Mouse (Mus musculus) embryonic facial prominence, embryonic 14.5 days (tissue): ENCODE data around the gene Oard1. TPM values are rescaled to one million over a fixed set of nuclear protein-coding genes. Genes with fewer than 3 reads are reported as not detected.

Experiments used
- ATAC-seq: fragments of 200-750 bp; cut with Nextera tagmentation; 2 replicates; pipeline ENCODE4 v1.8.0; 2017; ENCODE audit warnings: low read depth, moderate number of reproducible peaks, moderate TSS enrichment
- DNase-seq: peaks from one replicate; pipeline ENCODE4 v3.0.0-alpha.2; 2015; ENCODE audit warnings: low spot score
- H3K27ac ChIP-seq: fragments of 300-500 bp; sonication (generic); replicated peaks from 2 replicates; pipeline ENCODE4 v1.5.1; 2014; ENCODE audit warnings: low read depth, mild to moderate bottlenecking, low read length, moderate library complexity
- H3K27me3 ChIP-seq: fragments of 300-500 bp; sonication (generic); replicated peaks from 2 replicates; pipeline ENCODE4 v1.6.1; 2014; ENCODE audit warnings: low read length; ENCODE audit not compliant: control insufficient read depth, insufficient read depth
- H3K36me3 ChIP-seq: fragments of 300-500 bp; sonication (generic); 2 replicates; pipeline ENCODE4 v1.6.1; 2014; ENCODE audit warnings: low read length, mixed read lengths; ENCODE audit not compliant: control insufficient read depth, insufficient read depth
- H3K4me1 ChIP-seq: fragments of 300-500 bp; sonication (generic); 2 replicates; pipeline ENCODE4 v1.6.1; 2014; ENCODE audit warnings: antibody characterized with exemption, low read length; ENCODE audit not compliant: control insufficient read depth, insufficient read depth
- H3K4me2 ChIP-seq: fragments of 300-500 bp; sonication (generic); 2 replicates; pipeline ENCODE4 v1.6.1; 2014; ENCODE audit warnings: low read depth, mild to moderate bottlenecking, low read length, moderate library complexity, mixed read lengths
- H3K4me3 ChIP-seq: fragments of 300-500 bp; sonication (generic); 2 replicates; pipeline ENCODE4 v1.5.1; 2014; ENCODE audit warnings: low read depth, mild to moderate bottlenecking, low read length
- H3K9ac ChIP-seq: fragments of 300-500 bp; sonication (generic); 2 replicates; pipeline ENCODE4 v1.6.1; 2014; ENCODE audit warnings: low read depth, mild to moderate bottlenecking, low read length, moderate library complexity, mixed read lengths
- H3K9me3 ChIP-seq: fragments of 300-500 bp; sonication (generic); 2 replicates; pipeline ENCODE4 v1.6.1; 2016; ENCODE audit warnings: low read length; ENCODE audit not compliant: control insufficient read depth
- WGBS: fragments of 180-500 bp; shearing (Covaris S2); extraction: QIAGEN DNeasy Blood & Tissue Kit; methylation state at CpG from one replicate; pipeline ENCODE4 v1.1.7; 2014; 5-methylcytosine and 5-hydroxymethylcytosine counted together
- polyA plus RNA-seq: library from polyadenylated mRNA; unstranded; fragments of >200 nt; fragmentation: Nextera tagmentation; extraction: Ambion mirVana; gene quantifications from 2 replicates; pipeline ENCODE4 v1.2.1, GENCODE M21; 2014

The Oard1 gene
- polyA plus RNA-seq, 1 experiment from 2014 or later: 38.1 TPM

GRCm38 (mm10) chr17:48434479-48434878 is 24.7 kb downstream of the Oard1 start:
- ATAC-seq (no peak), DNase-seq (no peak)
- H3K4me1 ChIP-seq: peaks cover 3% of the 10 kb centered on the region; the same call in 1 of the 2 replicates
- H3K36me3 ChIP-seq: no peaks in the 10 kb centered on the region
- H3K9me3 ChIP-seq: no peaks in the 10 kb centered on the region
- H3K27me3 ChIP-seq: no peaks in the 10 kb centered on the region
- H3K4me3 ChIP-seq: no peak overlapping the region
- no peak overlapping the region for H3K4me2 ChIP-seq
- no peak overlapping the region for H3K27ac ChIP-seq
- 75% methylated on average over 5 of the region's 5 CpGs for WGBS
- no peak overlapping the region for H3K9ac ChIP-seq

- WGBS: 56% methylated on average over 1 of the region's 1 CpGs
- ATAC-seq (0 out of 2 replicates have a peak, but pooled peaks have one; percentile 32), DNase-seq (no peak)
- no peaks in the 10 kb centered on the region for H3K36me3 ChIP-seq
- no peak overlapping the region for H3K9ac ChIP-seq
- H3K27ac ChIP-seq: no peak overlapping the region
- no peak overlapping the region for H3K4me2 ChIP-seq
- no peaks in the 10 kb centered on the region; the same call in 1 of the 2 replicates for H3K4me1 ChIP-seq
- no peak overlapping the region for H3K4me3 ChIP-seq
- H3K27me3 ChIP-seq: no peaks in the 10 kb centered on the region
- no peaks in the 10 kb centered on the region for H3K9me3 ChIP-seq
Observed at GRCm38 (mm10) chr17:48436487-48436886, 26.7 kb downstream of the Oard1 start.

GRCm38 (mm10) chr17:48437421-48437911 is 27.7 kb downstream of the Oard1 start:
- Histone ChIP-seq H3K36me3 (no peaks in the 10 kb centered on the region), H3K9me3 (no peaks in the 10 kb centered on the region), H3K4me3 (no peak overlapping the region), H3K27me3 (no peaks in the 10 kb centered on the region), H3K4me2 (peak overlapping the region; percentile 7; the same call in 1 of the 2 replicates), H3K9ac (no peak overlapping the region), H3K27ac (peak overlapping the region; percentile 75), H3K4me1 (no peaks in the 10 kb centered on the region; the same call in 1 of the 2 replicates)
- ATAC-seq (peak; percentile 60), DNase-seq (peak; percentile 61)
- WGBS: 13% methylated on average over 7 of the region's 7 CpGs

- WGBS: 69% methylated on average over 7 of the region's 7 CpGs
Observed at GRCm38 (mm10) chr17:48442745-48443457, 33.1 kb downstream of the Oard1 start.

GRCm38 (mm10) chr17:48443542-48444145 is 33.8 kb downstream of the Oard1 start:
- 68% methylated on average over 16 of the region's 16 CpGs for WGBS
- no peak for ATAC-seq
- no peak overlapping the region for H3K4me2 ChIP-seq
- DNase-seq: no peak
- H3K4me1 ChIP-seq: no peaks in the 10 kb centered on the region
- no peaks in the 10 kb centered on the region for H3K36me3 ChIP-seq
- H3K27me3 ChIP-seq: no peaks in the 10 kb centered on the region
- H3K4me3 ChIP-seq: no peak overlapping the region
- H3K9ac ChIP-seq: no peak overlapping the region
- H3K27ac ChIP-seq: no peak overlapping the region
- no peaks in the 10 kb centered on the region for H3K9me3 ChIP-seq

More at GRCm38 (mm10) chr17:48442745-48443457, 33.1 kb downstream of the Oard1 start:
- no peaks in the 10 kb centered on the region for H3K9me3 ChIP-seq
- H3K4me1 ChIP-seq: no peaks in the 10 kb centered on the region
- no peaks in the 10 kb centered on the region for H3K27me3 ChIP-seq
- no peak overlapping the region for H3K4me3 ChIP-seq
- no peak overlapping the region for H3K4me2 ChIP-seq
- H3K9ac ChIP-seq: no peak overlapping the region
- H3K36me3 ChIP-seq: no peaks in the 10 kb centered on the region
- ATAC-seq (no peak), DNase-seq (peak; percentile 37)
- H3K27ac ChIP-seq: no peak overlapping the region

GRCm38 (mm10) chr17:48447675-48448074 is 37.9 kb downstream of the Oard1 start:
- ATAC-seq (no peak), DNase-seq (peak; percentile 23)
- Histone ChIP-seq H3K36me3 (no peaks in the 10 kb centered on the region), H3K9ac (no peak overlapping the region), H3K4me2 (no peak overlapping the region), H3K27ac (no peak overlapping the region), H3K9me3 (no peaks in the 10 kb centered on the region), H3K27me3 (no peaks in the 10 kb centered on the region), H3K4me1 (no peaks in the 10 kb centered on the region), H3K4me3 (no peak overlapping the region)
- WGBS: 67% methylated on average over 8 of the region's 8 CpGs

GRCm38 (mm10) chr17:48450666-48451352 is 41.0 kb downstream of the Oard1 start:
- no peak for DNase-seq

GRCm38 (mm10) chr17:48451353-48451675 is 41.5 kb downstream of the Oard1 start, which contains the start of gene Tspo2:
Tspo2 (minus strand) TSS chr17:48451522.
- Histone ChIP-seq H3K4me2 (no peak within 1 kb of the TSS), H3K4me3 (no peak within 1 kb of the TSS), H3K4me1 (no peaks in the 10 kb centered on the region), H3K9ac (no peak within 1 kb of the TSS), H3K36me3 (no peaks in the 10 kb centered on the region), H3K27me3 (no peaks in the 10 kb centered on the region), H3K9me3 (no peaks in the 10 kb centered on the region), H3K27ac (no peak within 1 kb of the TSS)
- 54% methylated on average over 7 of the region's 7 CpGs for WGBS
- DNase-seq: no peak
- no peak for ATAC-seq

More at GRCm38 (mm10) chr17:48450666-48451352, 41.0 kb downstream of the Oard1 start:
- no peak overlapping the region for H3K9ac ChIP-seq
- H3K4me1 ChIP-seq: no peaks in the 10 kb centered on the region
- H3K4me3 ChIP-seq: no peak overlapping the region
- no peak overlapping the region for H3K27ac ChIP-seq
- H3K4me2 ChIP-seq: no peak overlapping the region
- H3K36me3 ChIP-seq: no peaks in the 10 kb centered on the region
- 77% methylated on average over 13 of the region's 13 CpGs for WGBS
- ATAC-seq: no peak
- H3K27me3 ChIP-seq: no peaks in the 10 kb centered on the region
- no peaks in the 10 kb centered on the region for H3K9me3 ChIP-seq
